Mouse (Mus musculus) embryonic stem cell, embryonic (primary cell): ENCODE data around the gene Runx3.

Experiments used
- CTCF ChIA-PET, 4 experiments: fragments of 300-600 bp in 2 of 4; fragments of 350-600 bp in 2 of 4; sonication (Branson Sonifier 250); formaldehyde crosslinking; loops; one replicate each; lab custom pipeline; 2022; ENCODE audit warnings: inconsistent platforms in 2 of 4; lab: Charles Lee
- POLR2A ChIA-PET, 4 experiments: fragments of 300-600 bp in 2 of 4; fragments of 350-600 bp in 2 of 4; sonication (Branson Sonifier 250); formaldehyde crosslinking; loops; one replicate each; lab custom pipeline; 2022; ENCODE audit warnings: antibody characterized with exemption in 4 of 4, inconsistent platforms in 1 of 4; lab: Charles Lee

The Runx3 gene

DNA sequence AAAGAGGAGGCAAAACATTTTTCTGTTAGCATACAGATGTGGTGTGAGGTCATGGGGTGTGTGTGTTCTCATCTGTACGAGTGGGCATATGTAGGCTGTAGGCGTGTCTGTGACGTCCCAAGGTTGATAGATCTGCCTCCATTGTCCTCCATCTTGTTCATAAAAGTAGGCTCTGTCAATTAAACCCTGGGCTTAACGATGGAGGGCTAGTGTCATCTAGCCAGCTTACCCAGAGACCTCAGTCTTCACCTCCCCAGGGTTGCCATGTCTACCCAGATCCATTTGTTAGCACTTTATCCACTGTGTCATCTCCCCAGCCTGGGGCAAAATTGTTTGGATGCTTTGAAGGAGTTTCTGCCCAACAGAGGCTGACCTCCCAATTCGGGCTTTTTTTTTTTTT is 84.2 kb downstream of the Runx3 start:
- ChIA-PET CTCF (interaction anchor here in 1 of 4 experiments (0.6 kb wide), 1 partner anchor 63 kb away, joined by 4 read pairs; no protein-coding TSS in a partner anchor), POLR2A (interaction anchor here in 2 of 4 experiments (0.6 to 0.7 kb wide), 2 partner anchors 64 to 177 kb away, joined by 3 to 11 read pairs; no protein-coding TSS in a partner anchor)

DNA sequence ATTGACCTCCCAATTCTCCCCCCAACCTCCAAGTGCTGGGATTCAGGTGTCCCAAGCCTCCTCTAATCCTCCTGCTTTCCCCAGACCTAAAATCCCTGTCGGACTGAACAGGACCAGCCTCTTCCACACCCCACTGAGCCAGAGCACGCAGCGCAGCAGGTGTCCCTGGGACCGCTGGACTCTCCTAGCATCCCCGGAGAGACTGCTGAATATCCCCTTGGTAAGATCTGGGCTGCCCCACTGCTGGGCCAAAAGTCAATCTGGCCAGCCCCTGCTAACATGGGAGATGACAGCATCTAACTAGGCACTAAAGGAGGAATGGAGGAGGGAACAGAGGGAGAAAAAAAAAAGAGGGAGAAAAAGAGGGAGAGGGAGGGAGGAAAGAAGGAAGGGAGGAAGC is 84.8 kb downstream of the Runx3 start:
- ChIA-PET CTCF (interaction anchor here in 3 of 4 experiments (0.9 to 2.0 kb wide), 4 partner anchors 38 to 243 kb away, joined by 3 to 9 read pairs (median 4); no protein-coding TSS in a partner anchor), POLR2A (interaction anchor here in 1 of 4 experiments (2.3 kb wide), 1 partner anchor 39 kb away, joined by 7 read pairs; no protein-coding TSS in a partner anchor)

GRCm38 (mm10) chr4:135205711-135206600 is 85.5 kb downstream of the Runx3 start:
- POLR2A ChIA-PET = interaction anchor here in 1 of 4 experiments (1.4 to 2.3 kb wide), 4 partner anchors 14 to 283 kb away, joined by 3 to 7 read pairs (median 3); partner anchors contain the start of gene Rsrp1
- CTCF ChIA-PET = interaction anchor here (0.5 to 2.0 kb wide), 32 partner anchors 14 to 314 kb away, joined by 3 to 12 read pairs (median 3); no protein-coding TSS in a partner anchor

DNA sequence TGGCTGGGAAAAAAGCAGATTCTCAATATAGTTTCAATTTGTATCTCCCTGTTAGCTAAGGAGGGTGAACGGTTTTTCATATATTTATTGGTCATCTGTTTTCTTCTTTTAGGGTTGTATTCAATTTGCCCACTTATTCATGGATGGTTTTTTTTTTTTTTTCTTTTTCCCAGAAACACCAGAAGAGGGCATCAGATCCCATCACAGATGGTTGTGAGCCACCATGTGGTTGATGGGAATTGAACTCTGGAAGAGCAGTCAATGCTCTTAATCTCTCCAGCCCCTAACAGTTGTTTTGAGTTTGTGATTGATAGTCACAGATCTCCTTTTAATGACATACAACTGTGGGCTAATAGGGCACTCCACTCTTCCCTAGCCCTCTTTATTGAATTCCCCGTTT is 89.4 kb downstream of the Runx3 start:
- ChIA-PET CTCF (interaction anchor here in 2 of 4 experiments (0.5 to 0.7 kb wide), 4 partner anchors 7 to 202 kb away, joined by 3 to 10 read pairs (median 4); no protein-coding TSS in a partner anchor), POLR2A (interaction anchor here in 2 of 4 experiments (0.8 to 1.7 kb wide), 4 partner anchors 9 to 109 kb away, joined by 4 to 6 read pairs (median 4); partner anchors contain the start of gene Clic4 (in 1 of the 2))

GRCm38 (mm10) chr4:135219652-135220051 is 99.2 kb downstream of the Runx3 start:
- ChIA-PET CTCF (interaction anchor here (0.5 to 3.3 kb wide), 64 partner anchors 9 to 679 kb away, joined by 3 to 49 read pairs (median 4); partner anchors contain the start of genes Clic4 (in 4 of the 4) and Srrm1 (in 1 of the 4)), POLR2A (interaction anchor here (0.5 to 3.5 kb wide), 28 partner anchors 9 to 192 kb away, joined by 3 to 18 read pairs (median 4); partner anchors contain the start of gene Clic4 (in 2 of the 4))

DNA sequence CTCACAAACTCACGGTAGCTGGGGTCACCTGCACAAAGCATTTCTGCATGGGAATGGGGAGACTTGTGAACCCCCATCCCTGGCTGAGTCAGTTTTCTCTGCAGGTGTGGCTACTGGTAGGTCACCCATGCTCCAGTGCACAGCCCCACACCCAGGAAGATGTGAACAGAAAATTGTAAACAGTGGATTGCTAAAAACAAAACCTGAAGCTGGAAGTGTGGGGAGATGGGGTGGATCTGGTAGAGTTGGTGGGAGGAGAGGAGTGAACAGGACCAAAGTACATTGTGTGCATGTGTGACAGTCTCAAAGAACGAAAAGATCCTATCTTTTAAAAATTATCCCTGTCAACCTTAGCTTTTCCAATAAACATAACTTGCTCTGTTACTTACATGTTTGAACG is 100.2 kb downstream of the Runx3 start:
- POLR2A ChIA-PET = interaction anchor here in 3 of 4 experiments (0.6 to 3.5 kb wide), 8 partner anchors 10 to 98 kb away, joined by 3 to 18 read pairs (median 6); partner anchors contain the start of gene Clic4 (in 1 of the 3)

GRCm38 (mm10) chr4:135221632-135222407 is 101.4 kb downstream of the Runx3 start:
- CTCF ChIA-PET = interaction anchor here in 3 of 4 experiments (0.6 to 2.5 kb wide), 4 partner anchors 9 to 666 kb away, joined by 3 to 9 read pairs (median 4); no protein-coding TSS in a partner anchor

More for the DNA sequence above, 100.2 kb downstream of the Runx3 start:
- CTCF ChIA-PET = interaction anchor here (0.7 to 2.5 kb wide), 13 partner anchors 10 to 245 kb away, joined by 3 to 20 read pairs (median 5); partner anchors contain the start of gene Clic4 (in 1 of the 4)

GRCm38 (mm10) chr4:135223808-135224207 is 103.4 kb downstream of the Runx3 start:
- POLR2A ChIA-PET = interaction anchor here in 2 of 4 experiments (1.1 to 2.6 kb wide), 10 partner anchors 8 to 90 kb away, joined by 3 to 10 read pairs (median 4); partner anchors contain the start of gene Clic4 (in 1 of the 2)
- CTCF ChIA-PET = interaction anchor here in 1 of 4 experiments (1.1 kb wide), 1 partner anchor 94 kb away, joined by 4 read pairs; no protein-coding TSS in a partner anchor

More at GRCm38 (mm10) chr4:135221632-135222407, 101.4 kb downstream of the Runx3 start:
- POLR2A ChIA-PET = interaction anchor here (0.6 to 2.6 kb wide), 10 partner anchors 9 to 444 kb away, joined by 3 to 10 read pairs (median 3); partner anchors contain the start of gene Rsrp1 (in 1 of the 4)

GRCm38 (mm10) chr4:135226008-135226667 is 105.7 kb downstream of the Runx3 start:
- ChIA-PET CTCF (interaction anchor here (0.5 to 1.0 kb wide), 7 partner anchors 15 to 304 kb away, joined by 3 to 4 read pairs (median 3); no protein-coding TSS in a partner anchor), POLR2A (interaction anchor here in 2 of 4 experiments (0.7 to 2.0 kb wide), 13 partner anchors 10 to 95 kb away, joined by 3 to 12 read pairs (median 3); no protein-coding TSS in a partner anchor)
